Mouse (Mus musculus) ES-E14 (cell line): ENCODE results near the gene Il12a. TPM values are rescaled to one million over a fixed set of nuclear protein-coding genes. Genes with fewer than 3 reads are reported as not detected.

Experiments
- DNase-seq: peaks from one replicate; pipeline ENCODE4 v3.0.0-alpha.2; 2013; ENCODE audit warnings: low read depth, low spot score
- H3K27ac ChIP-seq: 2 replicates; pipeline ENCODE4 v1.5.1; 2012; ENCODE audit warnings: low read depth, mild to moderate bottlenecking, low read length, moderate library complexity, mixed read lengths; ENCODE audit not compliant: poor library complexity, insufficient read depth, severe bottlenecking
- H3K36me3 ChIP-seq: 2 replicates; pipeline ENCODE4 v1.6.1; 2012; ENCODE audit warnings: mild to moderate bottlenecking, low read length, moderate library complexity, mixed read lengths; ENCODE audit not compliant: control insufficient read depth, poor library complexity, insufficient read depth, severe bottlenecking
- H3K4me1 ChIP-seq, 2 experiments: fragments of 150-350 bp in 1 of 2; sonication (generic) in 1 of 2; 2 replicates each; pipeline ENCODE4 v1.6.1; 2012; ENCODE audit warnings: low read length in 2 of 2, mild to moderate bottlenecking in 1 of 2, mixed read lengths in 1 of 2; ENCODE audit not compliant: control insufficient read depth in 2 of 2, insufficient read depth in 2 of 2, poor library complexity in 1 of 2
- H3K4me3 ChIP-seq, 2 experiments: fragments of 150-350 bp in 1 of 2; sonication (generic) in 1 of 2; 2 replicates each; pipeline ENCODE4 v1.5.1; 2012; ENCODE audit warnings: low read length in 2 of 2, low read depth in 1 of 2, mild to moderate bottlenecking in 1 of 2, mixed read lengths in 1 of 2; ENCODE audit not compliant: insufficient read depth in 1 of 2, poor library complexity in 1 of 2, severe bottlenecking in 1 of 2
- H3K9ac ChIP-seq: 2 replicates; pipeline ENCODE4 v1.6.1; 2012; ENCODE audit warnings: low read depth, mild to moderate bottlenecking, low read length, mixed read lengths; ENCODE audit not compliant: poor library complexity, insufficient read depth, severe bottlenecking
- H3K9me3 ChIP-seq: fragments of 150-350 bp; sonication (generic); 2 replicates; pipeline ENCODE4 v1.6.1; 2012; ENCODE audit warnings: low read depth, mild to moderate bottlenecking, low read length; ENCODE audit not compliant: control insufficient read depth, insufficient read depth
- CHD2 ChIP-seq: IDR thresholded peaks from 2 replicates; pipeline ENCODE4 v1.6.1; 2014; ENCODE audit warnings: mild to moderate bottlenecking, low read depth, low read length, inconsistent platforms
- HCFC1 ChIP-seq: IDR thresholded peaks from 2 replicates; pipeline ENCODE4 v1.6.1; 2012; ENCODE audit warnings: low read length, inconsistent platforms, borderline replicate concordance; ENCODE audit not compliant: insufficient read depth
- MAFK ChIP-seq: IDR thresholded peaks from 2 replicates; pipeline ENCODE4 v1.6.1; 2014; ENCODE audit warnings: mild to moderate bottlenecking, low read depth, low read length, inconsistent platforms; ENCODE audit not compliant: insufficient read depth
- ZC3H11A ChIP-seq: IDR thresholded peaks from 2 replicates; pipeline ENCODE4 v1.6.1; 2012; ENCODE audit warnings: low read depth, mild to moderate bottlenecking, inconsistent platforms, low read length, borderline replicate concordance
- ZNF384 ChIP-seq: IDR thresholded peaks from 2 replicates; pipeline ENCODE4 v1.6.1; 2012; ENCODE audit warnings: low read depth, low read length, inconsistent platforms
- in situ Hi-C, 2 experiments: fragments of 600-800 bp; cut with MboI; formaldehyde crosslinking; loops; one replicate each; pipeline ENCODE4 v1.15.1; 2025; ENCODE audit warnings: low sequenced_read_pairs in 2 of 2, inconsistent platforms in 1 of 2; ENCODE audit not compliant: unreplicated experiment in 2 of 2
- total RNA-seq: library from RNA; depleted of rRNA; stranded (reverse); fragments of 300-350 nt; gene quantifications from 2 replicates; pipeline ENCODE4 v1.2.3, GENCODE M21; 2012

Il12a gene
- total RNA-seq, 1 experiment: not detected

GRCm38 (mm10) chr3:68686852-68687560 is 3.4 kb upstream of the Il12a start:
- Histone ChIP-seq H3K9me3 (no peaks in the 10 kb centered on the region), H3K9ac (no peak overlapping the region), H3K4me1 (no peaks in the 10 kb centered on the region), H3K27ac (no peak overlapping the region), H3K36me3 (no peaks in the 10 kb centered on the region), H3K4me3 (no peak overlapping the region)
- no peak for TF ChIP-seq ZC3H11A
- no peak for TF ChIP-seq HCFC1
- TF ChIP-seq MAFK: no peak
- TF ChIP-seq CHD2: no peak
- TF ChIP-seq ZNF384: no peak
- no peak for DNase-seq
- in situ Hi-C loops: no loop called here

DNA sequence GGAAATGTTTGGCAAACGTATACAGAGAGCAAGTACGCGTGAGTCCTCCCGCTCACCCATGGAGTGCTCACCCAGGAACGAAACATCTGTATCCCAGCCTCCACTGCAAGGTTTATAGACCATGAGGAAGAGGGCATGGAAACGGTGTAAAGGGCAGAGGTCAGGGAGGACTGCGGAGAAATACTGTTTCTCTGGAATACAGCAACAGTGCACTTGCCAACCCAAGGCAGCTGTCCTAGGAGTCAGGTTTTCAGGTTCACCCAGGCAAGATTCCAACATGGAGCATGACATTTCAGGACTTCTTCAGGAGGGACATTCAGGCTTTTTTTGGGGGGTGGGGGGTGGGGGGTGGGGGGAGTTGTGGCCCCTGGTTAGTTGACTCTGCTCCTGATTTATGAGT is 1.1 kb upstream of the Il12a start:
- no peak overlapping the region for H3K9ac ChIP-seq
- no peak for DNase-seq
- TF ChIP-seq ZNF384 (no peak), HCFC1 (no peak), MAFK (no peak), CHD2 (no peak), ZC3H11A (no peak)
- 0 out of 4 replicates have a peak, but pooled peaks cover 0 to 5% of the 10 kb centered on the region in 2 experiments for H3K4me1 ChIP-seq
- H3K27ac ChIP-seq: no peak overlapping the region
- in situ Hi-C loops: no loop called here
- no peaks in the 10 kb centered on the region for H3K36me3 ChIP-seq
- H3K4me3 ChIP-seq: no peak overlapping the region
- no peaks in the 10 kb centered on the region for H3K9me3 ChIP-seq

GRCm38 (mm10) chr3:68691100-68691778 is 795 bp downstream of the Il12a start:
- Histone ChIP-seq H3K36me3 (no peaks in the 10 kb centered on the region), H3K9ac (no peak overlapping the region), H3K4me3 (no peak overlapping the region), H3K27ac (no peak overlapping the region), H3K9me3 (no peaks in the 10 kb centered on the region), H3K4me1 (0 out of 4 replicates have a peak, but pooled peaks cover 0 to 5% of the 10 kb centered on the region in 2 experiments)
- TF ChIP-seq ZNF384 (no peak), CHD2 (no peak), HCFC1 (no peak), MAFK (no peak), ZC3H11A (no peak)
- no peak for DNase-seq
- in situ Hi-C loops: no loop called here

GRCm38 (mm10) chr3:68691938-68692599 is 1.6 kb downstream of the Il12a start:
- Histone ChIP-seq H3K9ac (no peak overlapping the region), H3K4me3 (no peak overlapping the region), H3K9me3 (no peaks in the 10 kb centered on the region), H3K4me1 (0 out of 4 replicates have a peak, but pooled peaks cover 0 to 5% of the 10 kb centered on the region in 2 experiments), H3K36me3 (no peaks in the 10 kb centered on the region), H3K27ac (no peak overlapping the region)
- in situ Hi-C loops: no loop called here
- no peak for TF ChIP-seq HCFC1
- no peak for TF ChIP-seq ZC3H11A
- no peak for TF ChIP-seq CHD2
- TF ChIP-seq ZNF384: no peak
- TF ChIP-seq MAFK: no peak
- no peak for DNase-seq
